Mouse (Mus musculus) MEL (cell line): Measurements from ENCODE around the gene Tiam1. TPM values are rescaled to one million over a fixed set of nuclear protein-coding genes. Genes with fewer than 3 reads are reported as not detected.
A peak's percentile ranks its signal among the peaks of the same experiment; 100 is the strongest.

Experiments
- DNase-seq: peaks from one replicate; pipeline ENCODE4 v3.0.0; 2011; ENCODE audit warnings: low read depth, low spot score
- H3K27ac ChIP-seq: 2 replicates; pipeline ENCODE4 v1.5.1; 2012; ENCODE audit warnings: low read depth, mild to moderate bottlenecking, control low read depth, low read length, moderate library complexity; ENCODE audit not compliant: control insufficient read depth
- H3K27me3 ChIP-seq, 2 experiments: fragments of 150-350 bp in 1 of 2; sonication (generic) in 1 of 2; 2 replicates each; pipeline ENCODE4 v1.6.1; 2012; ENCODE audit warnings: low read length in 2 of 2, mild to moderate bottlenecking in 2 of 2, improper control_type of control experiment in 1 of 2, moderate library complexity in 1 of 2; ENCODE audit not compliant: insufficient read depth in 2 of 2, control insufficient read depth in 1 of 2
- H3K36me3 ChIP-seq, 2 experiments: 2 replicates each; pipeline ENCODE4 v1.6.1; 2012 to 2014; ENCODE audit warnings: low read length in 2 of 2, improper control_type of control experiment in 1 of 2, inconsistent platforms in 1 of 2, mild to moderate bottlenecking in 1 of 2; ENCODE audit not compliant: insufficient read depth in 2 of 2, control insufficient read depth in 1 of 2
- H3K4me1 ChIP-seq, 2 experiments: fragments of 150-350 bp in 1 of 2; sonication (generic) in 1 of 2; 2 replicates each; pipeline ENCODE4 v1.6.1; 2012; ENCODE audit warnings: low read length in 2 of 2, improper control_type of control experiment in 1 of 2, mild to moderate bottlenecking in 1 of 2; ENCODE audit not compliant: insufficient read depth in 2 of 2, control insufficient read depth in 1 of 2
- H3K4me3 ChIP-seq, 2 experiments: fragments of 150-350 bp in 1 of 2; sonication (generic) in 1 of 2; 2 replicates each; pipeline ENCODE4 v1.5.1; 2012; ENCODE audit warnings: low read depth in 2 of 2, low read length in 2 of 2, mild to moderate bottlenecking in 2 of 2, moderate library complexity in 2 of 2, control low read depth in 1 of 2, improper control_type of control experiment in 1 of 2; ENCODE audit not compliant: control insufficient read depth in 1 of 2, insufficient read depth in 1 of 2
- H3K79me2 ChIP-seq: 2 replicates; pipeline ENCODE4 v1.6.1; 2012; ENCODE audit warnings: mild to moderate bottlenecking, low read length, moderate library complexity; ENCODE audit not compliant: control insufficient read depth, poor library complexity, insufficient read depth
- H3K9ac ChIP-seq: 2 replicates; pipeline ENCODE4 v1.6.1; 2012; ENCODE audit warnings: low read depth, mild to moderate bottlenecking, control low read depth, low read length, moderate library complexity; ENCODE audit not compliant: control insufficient read depth, poor library complexity, severe bottlenecking
- H3K9me3 ChIP-seq: fragments of 150-350 bp; sonication (generic); replicated peaks from 2 replicates; pipeline ENCODE4 v1.6.1; 2012; ENCODE audit warnings: mild to moderate bottlenecking, low read length, improper control_type of control experiment, moderate library complexity; ENCODE audit not compliant: insufficient read depth
- BHLHE40 ChIP-seq: IDR thresholded peaks from 2 replicates; pipeline ENCODE4 v1.6.1; 2012; ENCODE audit warnings: low read depth, mild to moderate bottlenecking, inconsistent platforms, low read length, improper control_type of control experiment, borderline replicate concordance
- CTCF ChIP-seq, 3 experiments: IDR thresholded peaks in 2 of 3; conservative IDR thresholded peaks in 1 of 3; 2 replicates each; pipeline ENCODE4 v1.5.1; 2011 to 2012; ENCODE audit warnings: low read length in 3 of 3, low read depth in 2 of 3, mild to moderate bottlenecking in 2 of 3, improper control_type of control experiment in 1 of 3, inconsistent platforms in 1 of 3, mixed read lengths in 1 of 3, moderate library complexity in 1 of 3; ENCODE audit not compliant: control insufficient read depth in 1 of 3, insufficient read depth in 1 of 3, poor library complexity in 1 of 3, severe bottlenecking in 1 of 3
- ELF1 ChIP-seq: IDR thresholded peaks from 2 replicates; pipeline ENCODE4 v1.6.1; 2014; ENCODE audit warnings: low read depth, mild to moderate bottlenecking, inconsistent platforms, low read length, improper control_type of control experiment, moderate library complexity
- JUND ChIP-seq: IDR thresholded peaks from 2 replicates; pipeline ENCODE4 v1.6.1; 2011; ENCODE audit warnings: low read depth, mild to moderate bottlenecking, improper control_type of control experiment, low read length
- MAFK ChIP-seq: IDR thresholded peaks from 2 replicates; pipeline ENCODE4 v1.6.1; 2011; ENCODE audit warnings: low read depth, mild to moderate bottlenecking, low read length, improper control_type of control experiment, borderline replicate concordance
- MEF2A ChIP-seq: IDR thresholded peaks from 2 replicates; pipeline ENCODE4 v1.6.1; 2014; ENCODE audit warnings: low read depth, mild to moderate bottlenecking, inconsistent platforms, low read length, improper control_type of control experiment; ENCODE audit not compliant: poor library complexity, insufficient replicate concordance, severe bottlenecking; ENCODE audit errors: extremely low read depth
- MXI1 ChIP-seq: IDR thresholded peaks from 2 replicates; pipeline ENCODE4 v1.6.1; 2011; ENCODE audit warnings: mild to moderate bottlenecking, low read depth, low read length, improper control_type of control experiment
- MYC ChIP-seq: IDR thresholded peaks from 2 replicates; pipeline ENCODE4 v1.6.1; 2011; ENCODE audit warnings: low read depth, mild to moderate bottlenecking, low read length, improper control_type of control experiment, moderate library complexity
- POLR2A ChIP-seq, 2 experiments: IDR thresholded peaks; 2 replicates each; pipeline ENCODE4 v1.6.1; 2011 to 2012; ENCODE audit warnings: low read length in 2 of 2, mild to moderate bottlenecking in 2 of 2, control low read depth in 1 of 2, improper control_type of control experiment in 1 of 2, low read depth in 1 of 2, moderate library complexity in 1 of 2; ENCODE audit not compliant: control insufficient read depth in 1 of 2, insufficient read depth in 1 of 2, poor library complexity in 1 of 2
- POLR2AphosphoS2 ChIP-seq: IDR thresholded peaks from 2 replicates; pipeline ENCODE4 v1.6.1; 2011; ENCODE audit warnings: low read length, improper control_type of control experiment
- RAD21 ChIP-seq: IDR thresholded peaks from 2 replicates; pipeline ENCODE4 v1.6.1; 2011; ENCODE audit warnings: mild to moderate bottlenecking, low read depth, low read length, improper control_type of control experiment
- RCOR1 ChIP-seq: IDR thresholded peaks from 2 replicates; pipeline ENCODE4 v1.6.1; 2012; ENCODE audit warnings: low read depth, mild to moderate bottlenecking, inconsistent platforms, low read length, improper control_type of control experiment
- SIN3A ChIP-seq: IDR thresholded peaks from 2 replicates; pipeline ENCODE4 v1.6.1; 2012; ENCODE audit warnings: low read length, improper control_type of control experiment, inconsistent platforms
- TBP ChIP-seq: IDR thresholded peaks from 2 replicates; pipeline ENCODE4 v1.8.0; 2011; ENCODE audit warnings: low read depth, low read length, improper control_type of control experiment
- TCF12 ChIP-seq: IDR thresholded peaks from 2 replicates; pipeline ENCODE4 v1.6.1; 2014; ENCODE audit warnings: low read depth, mild to moderate bottlenecking, inconsistent platforms, low read length, improper control_type of control experiment, moderate library complexity
- USF1 ChIP-seq: IDR thresholded peaks from 2 replicates; pipeline ENCODE4 v1.6.1; 2014; ENCODE audit warnings: low read depth, mild to moderate bottlenecking, inconsistent platforms, low read length, improper control_type of control experiment, moderate library complexity
- USF2 ChIP-seq, 2 experiments: IDR thresholded peaks; 2 replicates each; pipeline ENCODE4 v1.6.1; 2011 to 2012; ENCODE audit warnings: improper control_type of control experiment in 2 of 2, low read length in 2 of 2, borderline replicate concordance in 1 of 2, inconsistent platforms in 1 of 2, low read depth in 1 of 2, mild to moderate bottlenecking in 1 of 2; ENCODE audit not compliant: insufficient read depth in 1 of 2
- ZC3H11A ChIP-seq: IDR thresholded peaks from 2 replicates; pipeline ENCODE4 v1.6.1; 2012; ENCODE audit warnings: low read depth, mild to moderate bottlenecking, inconsistent platforms, low read length, improper control_type of control experiment
- ZMIZ1 ChIP-seq: IDR thresholded peaks from 2 replicates; pipeline ENCODE4 v1.6.1; 2012; ENCODE audit warnings: low read depth, mild to moderate bottlenecking, inconsistent platforms, low read length, improper control_type of control experiment, moderate library complexity
- polyA plus RNA-seq, 2 experiments: library from polyadenylated mRNA; stranded (reverse) in 1 of 2; unstranded in 1 of 2; fragments of >175 nt in 1 of 2; fragments of >200 nt in 1 of 2; gene quantifications; 2 replicates each; pipeline versions ENCODE4 v1.2.1 to v1.2.4; 2012; ENCODE audit warnings: low replicate concordance in 2 of 2, low read depth in 1 of 2; ENCODE audit not compliant: insufficient read length in 2 of 2, insufficient read depth in 1 of 2, missing spikeins in 1 of 2
- total RNA-seq: library from RNA; depleted of rRNA; stranded (reverse); fragments of 300-350 nt; gene quantifications from 2 replicates; pipeline ENCODE4 v1.2.3, GENCODE M21; 2012

Tiam1 gene
- total and polyA plus RNA-seq, 3 experiments, result 15.0 to 23.9 (median 19.9) TPM

DNA sequence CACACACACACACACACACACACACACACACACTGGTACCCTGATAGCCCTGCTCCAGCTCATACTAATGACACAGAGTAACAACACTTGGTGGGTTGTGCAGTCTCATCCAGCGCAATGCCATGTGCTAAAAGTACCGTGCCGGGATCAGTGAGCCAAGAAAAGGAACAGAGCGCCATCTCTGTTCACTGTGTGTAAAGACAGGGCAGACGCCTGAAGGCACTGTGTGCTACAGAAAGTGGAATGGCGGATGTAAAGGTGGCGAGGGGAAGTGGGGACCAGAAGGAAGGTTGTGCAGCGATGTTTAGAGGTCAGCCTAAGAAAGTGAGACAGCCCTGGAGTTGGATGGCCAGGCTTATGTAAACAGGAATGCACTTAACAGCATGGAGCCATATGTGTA is 221.1 kb downstream of the Tiam1 start:
- no peak overlapping the region for H3K4me3 ChIP-seq
- H3K9ac ChIP-seq, result no peak overlapping the region
- no peaks in the 10 kb centered on the region for H3K36me3 ChIP-seq
- no peaks in the 10 kb centered on the region for H3K9me3 ChIP-seq
- no peak overlapping the region for H3K27ac ChIP-seq
- H3K79me2 ChIP-seq, result no peaks in the 10 kb centered on the region
- H3K27me3 ChIP-seq, result no peaks in the 10 kb centered on the region
- DNase-seq, result peak; percentile 18
- H3K4me1 ChIP-seq, result no peaks in the 10 kb centered on the region
- TF ChIP-seq CTCF (IDR thresholded peaks at IDR 0.05 in 2 of 3, conservative IDR thresholded peaks at IDR 0.05 in 1 of 3; ENCODE audit: control insufficient read depth in 1 of 3, insufficient read depth in 1 of 3, low read depth in 2 of 3, low read length in 3 of 3, poor library complexity in 1 of 3, severe bottlenecking in 1 of 3) (peak in 2 of 3 experiments; percentile 28 to 36; a peak in 3 of 6 replicates), POLR2A (IDR thresholded peaks at IDR 0.05; ENCODE audit: control insufficient read depth in 1 of 2, insufficient read depth in 1 of 2, low read depth in 1 of 2, low read length in 2 of 2, poor library complexity in 1 of 2) (no peak)

- TF ChIP-seq TCF12 (no peak), JUND (no peak), ELF1 (no peak), POLR2AphosphoS2 (no peak), ZC3H11A (no peak), RCOR1 (no peak), RAD21 (no peak)
- Histone ChIP-seq H3K27me3 (no peaks in the 10 kb centered on the region), H3K36me3 (no peaks in the 10 kb centered on the region), H3K4me3 (no peak overlapping the region), H3K9ac (no peak overlapping the region), H3K4me1 (no peaks in the 10 kb centered on the region), H3K9me3 (no peaks in the 10 kb centered on the region), H3K27ac (no peak overlapping the region), H3K79me2 (no peaks in the 10 kb centered on the region)
- DNase-seq, result no peak
Measured at GRCm38 (mm10) chr16:89921370-89921769, 222.2 kb downstream of the Tiam1 start.

- Histone ChIP-seq H3K27ac (no peak overlapping the region), H3K9ac (no peak overlapping the region), H3K9me3 (no peaks in the 10 kb centered on the region), H3K79me2 (no peaks in the 10 kb centered on the region), H3K4me3 (no peak overlapping the region), H3K4me1 (no peaks in the 10 kb centered on the region), H3K36me3 (no peaks in the 10 kb centered on the region), H3K27me3 (no peaks in the 10 kb centered on the region)
- TF ChIP-seq USF1 (no peak), ZMIZ1 (no peak), SIN3A (no peak), MXI1 (no peak), MEF2A (no peak), MYC (no peak), TCF12 (no peak), BHLHE40 (no peak), MAFK (no peak), TBP (no peak), USF2 (IDR thresholded peaks at IDR 0.05; ENCODE audit: borderline replicate concordance in 1 of 2, insufficient read depth in 1 of 2, low read depth in 1 of 2, low read length in 2 of 2) (no peak)
- no peak for DNase-seq
Measured at GRCm38 (mm10) chr16:89920417-89920816, 223.2 kb downstream of the Tiam1 start.
